Mouse (Mus musculus) inflammation-experienced regulatory T-cells, adult 6 months (primary cell): ENCODE results near the gene Agap2. TPM values are rescaled to one million over a fixed set of nuclear protein-coding genes. Genes with fewer than 3 reads are reported as not detected.

Experiments used
- ATAC-seq: one replicate; pipeline ENCODE4 v1.8.0; 2017
- polyA plus RNA-seq, 3 experiments: library from polyadenylated mRNA; unstranded; fragments of 100-300 nt; shearing (Covaris generic); gene quantifications; one replicate each; pipeline ENCODE4 v1.2.1; 2017

Agap2 gene
- polyA plus RNA-seq, 3 experiments from 2014 or later, result 25.9 to 32.1 (median 31.2) TPM

DNA sequence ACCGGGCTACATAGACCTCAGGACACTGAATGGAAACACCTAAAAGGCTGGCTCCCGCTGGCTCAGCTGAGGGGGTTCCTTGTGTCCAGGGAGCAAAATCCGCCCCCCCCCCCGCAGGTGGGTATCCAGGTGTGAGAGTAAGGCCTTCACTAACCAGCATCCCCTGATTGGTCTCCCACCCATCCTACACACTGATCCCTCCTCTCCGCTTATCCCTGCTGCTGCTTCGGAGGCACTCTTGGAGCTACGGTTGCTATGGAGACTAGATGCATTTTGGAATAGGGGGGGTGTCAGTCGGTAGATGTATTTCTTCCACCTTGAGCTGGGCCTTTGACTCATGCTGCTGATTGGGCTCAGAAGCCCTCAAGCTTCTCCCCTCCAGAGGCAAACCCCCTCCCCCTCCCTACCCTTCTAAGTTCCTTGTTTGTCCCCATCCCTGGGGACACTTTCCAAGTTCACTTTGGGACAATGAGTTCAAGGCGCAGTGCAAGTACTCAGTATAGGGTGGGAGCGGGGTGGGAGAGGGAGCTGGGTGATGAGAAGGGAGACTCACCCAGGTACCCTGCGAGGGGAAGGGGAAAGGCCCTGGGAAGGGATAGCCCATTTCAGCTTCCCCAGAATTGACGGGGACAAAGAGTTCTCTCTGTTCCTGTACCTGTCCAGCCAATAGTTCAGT, 3.1 kb downstream of the Agap2 start:
- no peak for ATAC-seq

DNA sequence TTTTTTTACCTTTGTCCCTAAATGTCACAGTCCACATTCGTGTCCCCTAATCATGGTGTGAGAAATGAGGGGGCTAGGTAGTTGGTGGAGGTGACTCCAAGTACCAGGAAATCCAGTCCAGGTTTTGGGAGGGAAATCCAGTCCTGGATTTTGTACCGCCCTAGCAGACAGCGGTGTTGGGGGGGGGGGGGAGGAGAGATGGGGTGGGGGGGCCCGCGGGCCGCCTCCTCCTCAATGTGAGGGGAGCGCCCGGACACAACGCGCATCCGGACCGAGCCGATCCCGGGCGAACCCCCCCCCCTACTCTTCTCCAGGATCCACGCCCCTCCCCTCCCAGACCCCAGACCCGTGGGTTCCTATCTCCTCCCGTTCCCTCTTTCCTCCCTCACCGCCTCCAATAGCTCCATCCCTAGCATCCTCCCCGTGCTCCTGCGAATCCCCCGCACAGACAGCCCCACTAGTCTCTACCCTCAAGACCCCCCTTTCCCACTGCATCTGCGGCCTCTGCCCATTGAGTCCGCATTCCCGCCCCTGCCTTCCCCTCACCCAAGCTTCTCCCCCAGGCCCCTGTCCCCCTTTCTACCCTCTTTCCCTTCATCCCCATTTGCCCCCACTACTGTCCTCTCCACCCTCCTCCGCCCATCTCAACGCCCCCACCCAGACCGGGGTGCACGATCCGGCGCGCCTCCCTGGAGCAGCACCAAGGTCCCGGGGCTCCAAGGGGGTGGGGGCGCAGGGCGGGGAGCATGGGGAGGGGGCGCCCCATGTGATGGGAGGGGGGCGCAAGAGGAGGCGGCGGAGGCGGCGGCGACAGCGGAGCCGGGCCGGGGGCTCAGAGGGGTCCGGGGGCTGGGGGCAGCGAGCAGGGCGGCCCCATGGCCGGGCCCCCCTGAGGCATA, 3.8 kb downstream of the Agap2 start:
- no peak for ATAC-seq

- no peak for ATAC-seq
Observed at GRCm38 (mm10) chr10:127079665-127080391, 4.7 kb downstream of the Agap2 start.

DNA sequence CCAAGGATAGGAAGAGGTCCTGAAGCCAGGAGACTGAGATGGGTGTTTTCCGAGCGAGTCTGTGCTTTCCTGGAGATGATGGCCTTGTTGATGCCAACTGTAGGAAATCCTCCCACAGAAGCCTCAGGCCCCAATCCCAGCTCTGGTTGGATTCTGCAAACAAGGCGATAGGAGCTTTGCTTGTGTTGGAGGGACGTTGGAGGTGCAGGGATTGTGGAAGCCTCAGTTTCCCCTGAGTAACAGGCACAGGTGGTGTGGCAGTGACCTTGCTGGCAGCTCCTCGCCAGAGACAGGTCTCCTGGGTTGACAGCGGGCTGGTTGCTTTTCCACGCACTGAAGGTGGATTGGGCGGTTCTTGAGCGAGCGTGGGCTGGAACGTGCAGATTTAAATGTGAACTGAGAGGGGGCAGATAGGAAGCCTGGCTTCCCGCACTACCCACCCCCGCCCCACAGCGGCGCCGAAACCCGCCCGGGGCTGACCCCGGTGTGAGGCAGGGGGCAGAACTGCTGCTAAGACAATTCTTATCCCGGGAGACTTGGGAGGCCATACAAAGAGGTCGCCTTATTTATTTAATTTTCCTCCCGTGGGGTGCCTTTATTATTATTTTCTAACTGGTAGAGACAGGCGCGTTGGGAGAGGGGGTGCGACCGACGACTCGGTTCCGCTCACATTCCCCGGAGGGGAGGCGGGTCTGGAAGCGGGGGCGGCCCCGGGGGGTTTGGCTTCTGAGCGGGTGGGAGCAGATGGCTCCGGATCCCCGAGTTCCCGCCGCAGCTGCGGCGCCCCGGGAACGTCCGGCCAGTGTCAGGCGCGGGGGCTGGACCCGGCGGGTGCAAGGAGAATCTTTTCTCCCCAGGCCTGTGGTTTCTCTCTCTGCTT, 6.1 kb downstream of the Agap2 start:
- ATAC-seq, result no peak

DNA sequence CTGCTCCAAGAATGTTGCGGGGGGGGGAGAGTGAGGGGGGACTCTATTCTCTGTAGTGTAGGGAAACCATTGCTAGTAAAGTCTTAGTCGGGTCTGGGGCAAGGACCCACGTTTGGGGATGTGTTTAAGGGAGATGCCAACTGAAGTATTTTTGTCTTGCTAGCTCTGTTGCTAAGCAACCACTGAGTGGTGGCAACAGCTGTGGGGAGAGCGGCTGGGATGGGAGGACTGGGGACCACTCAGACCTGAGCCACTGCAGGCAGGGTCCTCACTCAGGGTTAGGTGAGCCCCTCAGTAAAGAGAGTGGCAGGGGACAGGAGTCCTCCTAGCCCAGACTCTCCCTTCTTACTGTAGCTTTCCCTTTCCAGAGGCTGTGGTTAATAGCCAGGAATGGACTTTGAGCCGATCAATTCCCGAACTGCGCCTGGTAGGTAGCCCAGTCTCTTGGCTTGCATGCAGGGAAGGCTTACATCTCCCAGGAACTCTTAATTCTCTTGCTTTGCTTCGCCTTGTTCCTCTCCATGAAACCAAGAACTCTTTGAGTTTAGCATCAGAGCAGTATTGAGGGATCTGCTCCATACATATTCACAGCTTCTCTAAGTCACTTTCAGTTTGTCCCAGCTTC, 7.0 kb downstream of the Agap2 start:
- no peak for ATAC-seq

DNA sequence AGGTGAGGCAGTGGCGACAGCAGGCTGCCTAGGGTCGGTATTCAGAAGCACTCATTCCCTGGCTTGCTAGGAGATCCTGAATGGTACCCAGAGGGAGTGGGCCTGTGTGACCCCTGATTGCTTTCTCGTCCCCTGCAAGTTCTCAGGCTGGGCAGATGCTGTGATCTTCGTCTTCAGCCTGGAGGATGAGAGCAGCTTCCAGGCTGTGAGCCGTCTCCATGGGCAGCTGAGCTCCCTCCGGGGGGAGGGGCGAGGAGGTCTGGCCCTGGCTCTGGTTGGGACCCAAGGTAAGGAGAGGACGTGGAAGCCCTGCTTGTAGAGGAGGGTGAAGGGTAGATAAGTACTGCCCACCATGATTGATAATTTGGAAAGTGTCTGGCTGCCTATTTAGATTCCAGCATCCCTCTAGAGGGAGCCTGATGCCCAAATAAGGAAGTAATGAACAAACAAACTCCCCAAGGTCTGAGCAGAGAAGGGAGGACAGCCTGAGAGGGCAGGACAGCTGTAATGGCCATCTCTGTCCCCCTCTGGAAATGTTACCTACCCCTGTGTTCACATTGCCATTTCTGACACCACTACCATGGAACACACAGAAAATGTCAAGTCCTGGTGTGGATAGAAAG, 8.3 kb downstream of the Agap2 start:
- ATAC-seq, result no peak

GRCm38 (mm10) chr10:127083915-127084306, 8.8 kb downstream of the Agap2 start:
- no peak for ATAC-seq

GRCm38 (mm10) chr10:127085052-127085451, 10.0 kb downstream of the Agap2 start:
- ATAC-seq, result no peak

- no peak for ATAC-seq
Observed at GRCm38 (mm10) chr10:127085633-127086032, 10.5 kb downstream of the Agap2 start.

DNA sequence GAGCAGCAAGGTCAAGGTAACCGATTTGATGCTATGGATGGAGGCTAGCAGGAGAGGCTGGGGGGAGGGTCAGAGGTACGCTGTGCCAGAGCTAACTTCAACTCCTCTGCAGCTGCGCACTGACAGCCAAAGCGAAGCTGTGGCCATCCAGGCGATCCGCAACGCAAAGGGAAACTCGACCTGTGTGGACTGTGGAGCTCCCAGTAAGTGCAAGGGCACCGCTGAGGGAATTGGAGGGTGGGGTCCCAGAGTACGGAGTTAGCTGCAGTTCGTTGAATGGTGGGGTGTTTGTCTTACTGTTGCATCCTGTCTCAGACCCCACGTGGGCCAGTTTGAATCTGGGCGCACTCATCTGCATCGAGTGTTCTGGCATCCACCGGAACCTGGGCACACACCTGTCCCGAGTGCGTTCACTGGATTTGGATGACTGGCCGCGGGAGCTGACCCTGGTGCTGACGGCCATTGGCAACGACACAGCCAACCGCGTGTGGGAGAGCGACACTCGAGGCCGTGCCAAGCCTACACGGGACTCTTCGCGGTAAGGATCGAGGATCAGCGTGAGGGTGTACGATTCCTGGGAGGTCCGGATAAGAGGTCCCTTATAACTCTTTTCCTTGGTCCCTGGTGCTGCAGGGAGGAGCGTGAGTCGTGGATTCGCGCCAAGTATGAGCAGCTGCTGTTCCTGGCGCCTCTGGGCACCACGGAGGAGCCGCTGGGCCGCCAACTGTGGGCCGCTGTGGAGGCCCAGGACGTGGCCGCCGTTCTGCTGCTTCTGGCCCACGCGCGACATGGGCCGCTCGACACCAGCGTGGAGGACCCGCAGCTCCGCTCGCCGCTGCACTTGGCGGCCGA, 15.7 kb downstream of the Agap2 start:
- ATAC-seq, result no peak

DNA sequence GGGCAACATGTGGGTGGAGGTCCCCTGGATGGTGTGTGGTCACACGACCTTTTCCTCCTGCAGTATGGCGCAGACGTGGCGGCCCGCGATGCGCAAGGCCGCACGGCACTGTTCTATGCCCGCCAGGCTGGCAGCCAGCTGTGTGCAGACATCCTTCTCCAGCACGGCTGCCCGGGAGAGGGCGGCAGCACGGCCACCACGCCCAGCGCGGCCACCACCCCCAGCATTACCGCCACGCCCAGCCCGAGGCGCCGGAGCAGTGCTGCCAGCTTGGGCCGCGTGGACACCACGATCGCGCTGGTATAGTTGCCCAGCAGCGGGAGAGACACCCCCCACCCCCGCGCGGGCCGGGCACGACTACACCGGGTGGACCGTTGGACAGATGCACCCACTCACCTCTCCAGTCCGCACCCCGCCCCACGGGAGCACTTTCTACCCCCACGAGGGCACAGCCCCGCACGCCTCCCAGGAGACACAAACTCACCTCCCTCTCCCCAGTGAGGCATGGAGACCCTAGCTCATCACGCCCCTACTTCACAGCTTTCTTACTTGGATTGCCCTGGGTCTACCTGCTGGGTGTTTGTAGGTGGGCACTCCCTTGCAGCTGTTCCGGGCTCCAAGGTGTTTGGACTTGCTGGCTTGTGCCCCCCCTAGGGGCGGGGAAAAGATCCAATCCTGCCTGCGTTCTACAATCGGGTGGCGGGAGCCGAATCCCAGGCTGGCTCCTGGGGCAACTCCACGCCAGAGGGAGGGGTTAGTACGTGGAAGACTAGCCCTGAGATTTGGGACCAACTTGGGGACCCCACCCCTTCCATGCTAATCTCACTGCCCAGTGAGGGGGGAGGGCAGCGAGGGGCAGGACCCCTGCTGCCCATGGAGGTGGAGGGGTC, 16.7 kb downstream of the Agap2 start:
- no peak for ATAC-seq

DNA sequence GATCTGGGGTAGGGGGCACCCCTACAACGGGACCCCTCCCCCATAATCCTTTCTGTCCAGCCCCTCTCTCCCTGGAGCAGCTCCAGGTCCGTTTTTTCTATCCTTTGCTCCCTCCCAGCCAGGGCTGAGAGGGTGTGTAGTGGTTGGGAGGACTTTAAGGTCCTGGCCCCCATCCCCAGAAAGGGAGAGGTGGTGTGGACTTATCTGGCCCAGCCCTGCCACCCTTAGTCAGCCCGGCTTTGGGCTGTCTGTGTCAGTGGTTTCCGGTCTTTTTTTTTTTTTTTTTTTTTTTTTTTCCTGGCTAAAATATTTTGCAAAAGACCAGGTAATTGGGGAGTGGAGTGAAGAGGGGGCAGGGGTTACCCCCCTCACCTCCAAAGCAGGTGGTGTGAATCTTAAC, 17.7 kb downstream of the Agap2 start:
- ATAC-seq, result no peak

- no peak for ATAC-seq
Observed at GRCm38 (mm10) chr10:127094382-127094802, 19.3 kb downstream of the Agap2 start.

DNA sequence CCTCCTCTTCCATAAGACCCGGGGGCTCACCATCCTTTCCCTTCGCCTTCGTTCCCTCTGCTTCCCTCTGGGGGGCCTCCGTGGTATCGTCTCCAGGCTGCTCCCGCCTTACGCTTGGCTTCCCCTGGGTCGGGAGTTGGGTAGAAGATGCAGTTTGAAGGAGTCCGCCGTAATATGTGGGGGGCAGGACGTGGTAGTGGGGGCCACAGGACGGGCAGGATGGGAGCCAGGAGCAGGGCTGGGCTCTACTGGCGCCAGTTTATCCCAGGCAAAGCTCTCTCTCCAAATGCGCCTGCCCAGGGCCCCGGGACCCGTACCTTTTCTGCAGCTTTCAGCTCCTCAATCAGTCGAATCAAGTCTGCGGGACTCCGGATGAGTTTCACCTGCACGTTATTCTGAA, 23.4 kb downstream of the Agap2 start:
- ATAC-seq, result no peak

DNA sequence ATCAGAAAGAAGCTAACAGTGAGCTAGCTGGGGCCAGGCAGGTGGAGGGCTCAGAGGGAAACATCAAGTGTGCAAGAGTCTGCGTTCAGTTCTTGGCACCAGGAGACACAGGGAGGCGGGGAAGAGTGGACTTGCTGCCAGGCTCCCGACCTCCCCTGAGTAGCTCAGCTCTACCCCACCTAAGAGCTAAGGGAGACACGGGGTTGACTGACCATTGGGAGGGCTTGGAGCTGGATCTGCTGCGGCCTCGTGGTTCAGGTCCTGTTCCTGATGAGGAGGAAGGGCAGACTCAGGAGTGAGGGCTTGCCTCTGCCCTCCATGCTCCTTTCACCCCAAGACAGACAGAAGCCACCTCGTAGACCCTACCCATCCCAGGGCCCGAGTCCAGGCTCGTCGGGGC, 24.1 kb downstream of the Agap2 start:
- no peak for ATAC-seq

DNA sequence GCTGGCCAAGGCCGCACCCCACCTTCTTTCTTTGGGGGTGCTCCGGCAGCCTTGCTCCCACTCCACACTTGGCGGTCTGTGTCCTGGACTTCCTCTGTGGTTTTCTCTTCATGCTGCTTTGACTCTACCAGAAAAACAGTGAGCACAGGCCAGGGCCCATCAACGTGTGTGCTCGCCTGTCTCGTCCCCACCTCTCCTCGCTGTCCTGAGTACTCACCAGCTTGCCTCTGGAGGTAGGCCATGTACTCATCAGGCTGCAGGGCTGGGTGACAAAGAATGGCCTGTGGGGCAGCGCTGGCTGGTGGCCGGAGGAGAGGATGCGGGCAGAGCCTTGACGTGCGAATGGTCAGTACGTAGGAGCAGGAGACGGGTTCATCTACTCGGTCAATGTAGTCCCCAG, 24.8 kb downstream of the Agap2 start:
- no peak for ATAC-seq

GRCm38 (mm10) chr10:127100414-127100813, 25.3 kb downstream of the Agap2 start:
- ATAC-seq, result no peak

- no peak for ATAC-seq
Observed at GRCm38 (mm10) chr10:127101151-127101550, 26.1 kb downstream of the Agap2 start.

GRCm38 (mm10) chr10:127103631-127104030, 28.5 kb downstream of the Agap2 start:
- no peak for ATAC-seq
